Comparison of ENCODE assay signal across 8 mouse cellular contexts in the genomic region with DNA sequence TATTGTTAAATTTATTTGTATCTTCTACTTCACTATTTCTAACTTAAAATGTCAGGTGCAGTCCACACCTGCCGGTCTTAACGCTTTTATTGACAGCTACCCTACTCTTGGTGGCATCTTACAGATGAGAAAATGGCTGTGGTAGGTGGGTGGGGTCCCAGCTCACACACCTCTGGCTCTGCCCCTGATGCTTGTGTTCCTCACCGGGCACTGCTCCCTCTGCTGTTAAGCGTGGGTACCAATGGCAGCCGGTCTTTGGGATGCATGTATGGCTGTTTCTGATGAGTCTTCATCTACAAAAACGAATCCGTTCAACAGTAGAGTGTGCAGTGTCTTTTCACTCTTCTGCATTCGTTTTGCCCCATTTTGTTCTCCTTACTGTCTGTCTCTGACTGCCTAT. TPM values are rescaled to one million over a fixed set of nuclear protein-coding genes. Genes with fewer than 3 reads are reported as not detected.
DNase-seq lines count a peak whose midpoint lies in the region; ATAC-seq and TF ChIP-seq lines count a peak whose summit lies in the region.

No protein-coding gene starts in this region.

- no peaks in the 10 kb centered on the region for H3K4me1 ChIP-seq in bone marrow, adult 2 months (ENCODE audit: control insufficient read depth, insufficient read depth, low read length)
- H3K4me1 ChIP-seq in lung, postnatal 0 days (ENCODE audit: insufficient read depth, low read depth, low read length), result no peaks in the 10 kb centered on the region
- no peaks in the 10 kb centered on the region for H3K4me1 ChIP-seq in forebrain, embryonic 15.5 days

- no peaks in the 10 kb centered on the region for H3K9me3 ChIP-seq in lung, postnatal 0 days (ENCODE audit: low read length)
- no peaks in the 10 kb centered on the region for H3K9me3 ChIP-seq in forebrain, embryonic 15.5 days

- no peak for TF ChIP-seq POLR2A in bone marrow, adult 2 months (IDR thresholded peaks at IDR 0.05; ENCODE audit: borderline replicate concordance, control insufficient read depth, low read depth, low read length)

- no peak for ATAC-seq in lung, postnatal 0 days
- no peak for ATAC-seq in forebrain, embryonic 15.5 days (replicated peaks)

- peaks cover 5% of the 10 kb centered on the region; the same call in 1 of the 2 replicates for H3K36me3 ChIP-seq in lung, postnatal 0 days (ENCODE audit: insufficient read depth, low read length)
- peaks cover 31% of the 10 kb centered on the region; the same call in 1 of the 2 replicates for H3K36me3 ChIP-seq in forebrain, embryonic 15.5 days

- no peak overlapping the region for H3K4me3 ChIP-seq in bone marrow, adult 2 months (replicated peaks; ENCODE audit: control insufficient read depth, low read depth, low read length)
- no peak overlapping the region for H3K4me3 ChIP-seq in lung, postnatal 0 days (ENCODE audit: low read depth, low read length)
- H3K4me3 ChIP-seq in forebrain, embryonic 15.5 days, result no peak overlapping the region

- no peak overlapping the region for H3K9ac ChIP-seq in lung, postnatal 0 days (replicated peaks; ENCODE audit: low read depth)
- H3K9ac ChIP-seq in forebrain, embryonic 15.5 days (replicated peaks), result no peak overlapping the region

- H3K27ac ChIP-seq in bone marrow, adult 2 months (ENCODE audit: control insufficient read depth, insufficient read depth, low read depth, low read length, poor library complexity), result no peak overlapping the region
- no peak overlapping the region for H3K27ac ChIP-seq in lung, postnatal 0 days (ENCODE audit: low read length)
- H3K27ac ChIP-seq in forebrain, embryonic 15.5 days (replicated peaks), result no peak overlapping the region

- no peak overlapping the region for H3K4me2 ChIP-seq in lung, postnatal 0 days (replicated peaks; ENCODE audit: low read depth, low read length)
- no peak overlapping the region for H3K4me2 ChIP-seq in forebrain, embryonic 15.5 days (replicated peaks)

- DNase-seq in adrenal gland, postnatal 10 days, result peak; percentile 21
- no peak for DNase-seq in adrenal gland, postnatal 36 days
- DNase-seq in kidney, postnatal 4 days, result peak; percentile 44 to 50
- no peak for DNase-seq in kidney, postnatal 25 days
- peak; percentile 11 for DNase-seq in lung, postnatal 0 days (ENCODE audit: low spot score)
- DNase-seq in ovary, postnatal 36 days (ENCODE audit: low spot score), result no peak

- H3K27me3 ChIP-seq in lung, postnatal 0 days (replicated peaks; ENCODE audit: insufficient read depth, low read length), result no peaks in the 10 kb centered on the region
- H3K27me3 ChIP-seq in forebrain, embryonic 15.5 days, result no peaks in the 10 kb centered on the region

- WGBS in bone marrow, adult 2 months, result 74% methylated on average over 8 of the region's 8 CpGs
- WGBS in lung, postnatal 0 days, result 54% methylated on average over 8 of the region's 8 CpGs
- WGBS in forebrain, embryonic 15.5 days, result 57% methylated on average over 8 of the region's 8 CpGs

- TF ChIP-seq EP300 in lung, postnatal 0 days (IDR thresholded peaks at IDR 0.05), result no peak

- 0 out of 2 replicates have a peak, but pooled peaks have one; percentile 9 for TF ChIP-seq CTCF in bone marrow, adult 2 months (IDR thresholded peaks at IDR 0.05; ENCODE audit: control insufficient read depth, insufficient read depth, low read length)
- peak; percentile 64 for TF ChIP-seq CTCF in lung, postnatal 0 days (IDR thresholded peaks at IDR 0.05)

RNA-seq across cellular contexts. Expression of a gene that starts 9.6 kb away (rescaled TPM):
- total RNA-seq in adrenal gland, postnatal 10 days (2021), result 10 to 100 TPM; 39.2 to 58.2 TPM
- 100 to 1,000 TPM in 1 of 2 experiments, 10 to 100 TPM in 1; 85.2 to 128 TPM for total RNA-seq in adrenal gland, postnatal 36 days (2021)
- polyA plus RNA-seq in bone marrow, adult 2 months (2011; ENCODE audit: insufficient read depth, insufficient read length, low replicate concordance, missing spikeins), result 1.4 and 3.1 TPM in 2 replicates
- 4.8 and 6.2 TPM in 2 replicates for polyA plus RNA-seq in lung, postnatal 0 days (2015; fragmentation: Nextera tagmentation; extraction: Ambion mirVana)
- 6.4 and 7.2 TPM in 2 replicates for polyA plus RNA-seq in forebrain, embryonic 15.5 days (2015; fragmentation: Nextera tagmentation; extraction: Ambion mirVana)

RNA-seq across cellular contexts. Expression of a gene that starts 11.6 kb away (rescaled TPM):
- total RNA-seq in adrenal gland, postnatal 10 days (2021), result 10 to 100 TPM; 10.7 to 17.4 TPM
- 10 to 100 TPM; 12.1 to 13.4 TPM for total RNA-seq in adrenal gland, postnatal 36 days (2021)
- 2.9 and 4.3 TPM in 2 replicates for polyA plus RNA-seq in bone marrow, adult 2 months (2011; ENCODE audit: insufficient read depth, insufficient read length, low replicate concordance, missing spikeins)
- 6.6 and 7.3 TPM in 2 replicates for polyA plus RNA-seq in lung, postnatal 0 days (2015; fragmentation: Nextera tagmentation; extraction: Ambion mirVana)
- 13.1 and 13.3 TPM in 2 replicates for polyA plus RNA-seq in forebrain, embryonic 15.5 days (2015; fragmentation: Nextera tagmentation; extraction: Ambion mirVana)

RNA-seq across cellular contexts. Expression of a gene that starts 49.7 kb away (rescaled TPM):
- under 1 TPM in 1 of 2 experiments, not detected in 1; 0.48 TPM for total RNA-seq in adrenal gland, postnatal 10 days (2021)
- not detected for total RNA-seq in adrenal gland, postnatal 36 days (2021)
- 0.16 and 7.1 TPM in 2 replicates for polyA plus RNA-seq in bone marrow, adult 2 months (2011; ENCODE audit: insufficient read depth, insufficient read length, low replicate concordance, missing spikeins)
- polyA plus RNA-seq in lung, postnatal 0 days (2015; fragmentation: Nextera tagmentation; extraction: Ambion mirVana), result 0.19 and 0.39 TPM in 2 replicates
- 0.11 and 0.37 TPM in 2 replicates for polyA plus RNA-seq in forebrain, embryonic 15.5 days (2015; fragmentation: Nextera tagmentation; extraction: Ambion mirVana)

Comparison
In these comparisons a context has a peak if more than half of its experiments do, and no peak if none do; other contexts are left out.
1. DNase-seq: peak in adrenal gland, postnatal 10 days (single experiment), kidney, postnatal 4 days (2 of 2) and lung, postnatal 0 days (single experiment); none in adrenal gland, postnatal 36 days (0 of 2), kidney, postnatal 25 days (0 of 2) and ovary, postnatal 36 days (single experiment).